ENCODE assay signal across 8 mouse cellular contexts in genomic region chr8:90954802-90955760, GRCm38 (mm10).
DNase-seq lines count a peak whose midpoint lies in the region; ATAC-seq lines count a peak whose summit lies in the region.

No protein-coding gene starts in this region.

- H3K9me3 ChIP-seq in hindbrain, embryonic 13.5 days = no peaks in the 10 kb centered on the region

- peak overlapping the region; percentile 51 for H3K4me3 ChIP-seq in hindbrain, embryonic 13.5 days

- peaks cover 4% of the 10 kb centered on the region; the same call in 1 of the 2 replicates for H3K36me3 ChIP-seq in hindbrain, embryonic 13.5 days

- peak overlapping the region; percentile 84 for H3K9ac ChIP-seq in hindbrain, embryonic 13.5 days

- peak; percentile 89 for DNase-seq in R1 (ENCODE audit: low read depth, low spot score)
- DNase-seq in cerebellum, postnatal 14 days = peak; percentile 85 to 86
- DNase-seq in frontal cortex, postnatal 14 days (ENCODE audit: low spot score in 2 of 2) = peak; percentile 60 to 70
- DNase-seq in layer of hippocampus, postnatal 25 days (ENCODE audit: extremely low spot score in 1 of 2, low spot score in 1 of 2) = peak; percentile 52 to 59
- DNase-seq in lung, postnatal 25 days (ENCODE audit: low spot score) = peak; percentile 73
- peak; percentile 96 for DNase-seq in retina, postnatal 1 day
- peak; percentile 39 for DNase-seq in urinary bladder, adult 2 months (ENCODE audit: low spot score)

- H3K27me3 ChIP-seq in hindbrain, embryonic 13.5 days = no peaks in the 10 kb centered on the region

- peak; percentile 97 for ATAC-seq in hindbrain, embryonic 13.5 days (ENCODE audit: low FRiP score)

- under 1% methylated on average over 21 of the region's 21 CpGs for WGBS in hindbrain, embryonic 13.5 days

- H3K27ac ChIP-seq in hindbrain, embryonic 13.5 days = peak overlapping the region; percentile 99

- H3K4me1 ChIP-seq in hindbrain, embryonic 13.5 days (replicated peaks) = peaks cover 31% of the 10 kb centered on the region

- H3K4me2 ChIP-seq in hindbrain, embryonic 13.5 days = peak overlapping the region; percentile 51

Comparison
In these comparisons a context has a peak if more than half of its experiments do, and no peak if none do; other contexts are left out.
1. Peak in every context shown above with its lines: DNase-seq, ATAC-seq, H3K4me3 ChIP-seq and H3K27ac ChIP-seq.
2. DNase-seq: peak in every context shown above with its lines; median percentile 96 in retina, postnatal 1 day; 89 in R1; 86 in cerebellum, postnatal 14 days; 73 in lung, postnatal 25 days; 65 in frontal cortex, postnatal 14 days; 56 in layer of hippocampus, postnatal 25 days; 39 in urinary bladder, adult 2 months.